Mouse (Mus musculus) MN1 (cell line): ENCODE measurements around the gene Camta1.
"Not testable (repeated sequence)": the region's sequence is repeated elsewhere in the genome, so short reads cannot be mapped to it uniquely, and the experiment has no call there.

Experiments
- DNase-seq: peaks from one replicate; pipeline ENCODE4 v3.0.0-alpha.2; 2016; ENCODE audit warnings: low spot score

Gene Camta1

DNA sequence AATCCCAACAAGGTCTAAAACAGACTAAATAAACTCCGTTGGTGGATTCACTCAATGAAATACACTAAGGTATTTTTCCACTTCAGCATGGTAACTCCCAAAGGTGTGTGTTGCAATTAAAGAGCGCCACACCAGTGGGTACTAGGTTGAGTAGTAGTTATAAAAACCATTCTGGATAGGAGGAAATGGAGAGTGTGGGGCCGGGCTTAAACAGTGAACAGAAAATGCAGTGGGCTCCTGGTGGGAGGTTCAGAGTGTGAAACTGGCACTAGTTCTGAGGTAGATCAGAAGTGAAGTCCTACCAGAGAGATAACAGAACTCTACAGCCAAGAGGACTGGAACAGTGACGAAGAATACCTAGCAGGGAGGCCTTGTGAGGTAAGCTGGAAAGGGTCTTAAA lies 803.0 kb downstream of the Camta1 start:
- DNase-seq = no peak

DNA sequence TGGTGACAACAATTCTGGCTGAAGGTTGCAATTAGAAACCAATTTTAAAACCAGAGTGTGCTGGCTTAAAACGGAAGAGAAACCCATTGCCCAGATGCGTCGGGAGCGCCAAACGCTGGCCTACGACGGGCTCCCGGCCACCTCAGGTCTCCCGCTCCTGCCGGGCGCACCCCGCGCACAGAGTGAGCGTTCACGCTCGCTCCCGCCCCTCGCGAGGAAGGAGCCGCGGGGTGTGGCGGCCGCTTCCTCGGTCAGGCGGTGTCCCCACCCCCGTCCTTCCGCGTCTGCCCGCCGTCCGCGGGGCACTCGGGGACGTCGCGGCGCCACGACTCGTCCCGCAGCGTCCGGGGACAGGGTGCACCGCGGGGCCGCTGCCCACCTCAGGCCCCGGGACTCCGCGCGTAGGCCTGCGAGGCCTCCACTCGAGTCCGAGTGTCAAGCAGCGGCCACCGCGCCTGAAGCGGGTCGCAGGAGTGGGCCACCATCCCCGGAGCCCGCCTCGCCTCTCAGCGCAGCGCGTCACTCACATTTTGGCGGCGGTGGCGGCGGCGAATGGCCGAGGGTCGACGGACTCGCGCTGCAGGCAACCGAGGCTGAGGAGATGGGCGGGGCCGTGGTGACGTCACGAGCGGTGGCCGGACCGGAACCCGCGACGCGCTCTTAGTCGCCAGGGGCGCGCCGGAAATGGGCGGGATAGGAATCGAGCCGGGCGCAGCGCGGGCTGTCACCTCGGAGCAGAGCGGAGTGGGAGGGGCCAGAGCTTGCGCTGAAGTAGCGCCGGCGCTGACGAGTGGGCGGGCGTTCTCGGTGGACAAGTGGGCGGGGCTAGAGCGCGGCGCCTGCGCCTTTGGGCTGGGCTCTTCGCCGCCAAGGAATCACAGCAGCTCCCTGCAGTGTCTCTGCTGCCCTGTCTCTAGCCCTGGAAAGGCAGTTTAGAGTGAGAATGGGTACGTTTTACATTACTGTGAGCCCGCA lies 804.0 kb downstream of the Camta1 start, which contains the start of gene Vamp3:
Gene Vamp3 (minus strand): TSS at position 617 of the 975 bp plus-strand sequence.
- peak; percentile 99 for DNase-seq

DNA sequence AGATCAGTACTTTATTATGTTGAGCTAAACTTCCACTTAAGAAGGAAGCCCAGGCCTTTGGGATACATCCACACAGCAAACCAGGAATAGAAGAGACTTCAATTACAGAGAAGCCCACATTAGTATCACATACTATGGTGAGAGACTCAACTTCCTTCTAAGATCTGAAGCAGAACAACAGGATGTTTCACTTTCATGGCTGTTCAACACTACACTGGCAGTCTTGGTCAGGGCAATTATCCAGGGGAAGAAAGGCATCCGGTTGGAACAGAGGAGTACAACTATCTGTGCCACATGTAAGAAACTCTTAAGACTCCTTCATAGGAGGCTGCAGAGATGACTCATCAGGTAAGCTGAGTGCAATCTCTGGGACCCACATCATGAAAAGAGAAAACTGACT lies 810.5 kb downstream of the Camta1 start:
- DNase-seq = no peak

DNA sequence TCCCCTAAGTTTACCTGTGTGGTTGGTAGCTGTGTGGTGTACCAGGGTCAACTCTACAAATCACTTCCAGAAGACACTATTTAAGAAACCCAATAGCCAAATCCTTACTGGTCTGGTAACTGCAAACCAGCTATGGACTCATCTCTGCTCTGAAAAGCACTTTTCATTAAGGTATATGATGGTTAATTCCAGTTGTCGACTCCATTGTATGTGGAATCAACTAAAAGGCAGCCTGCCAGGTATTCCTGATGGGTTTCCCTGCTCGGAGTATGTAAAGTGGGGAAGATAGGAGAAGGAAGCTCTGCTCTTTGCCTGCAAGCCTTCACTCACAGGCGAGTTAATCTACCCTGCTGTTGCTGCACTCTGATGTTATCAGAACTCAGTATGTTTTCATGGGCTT lies 815.2 kb downstream of the Camta1 start:
- no peak for DNase-seq

DNA sequence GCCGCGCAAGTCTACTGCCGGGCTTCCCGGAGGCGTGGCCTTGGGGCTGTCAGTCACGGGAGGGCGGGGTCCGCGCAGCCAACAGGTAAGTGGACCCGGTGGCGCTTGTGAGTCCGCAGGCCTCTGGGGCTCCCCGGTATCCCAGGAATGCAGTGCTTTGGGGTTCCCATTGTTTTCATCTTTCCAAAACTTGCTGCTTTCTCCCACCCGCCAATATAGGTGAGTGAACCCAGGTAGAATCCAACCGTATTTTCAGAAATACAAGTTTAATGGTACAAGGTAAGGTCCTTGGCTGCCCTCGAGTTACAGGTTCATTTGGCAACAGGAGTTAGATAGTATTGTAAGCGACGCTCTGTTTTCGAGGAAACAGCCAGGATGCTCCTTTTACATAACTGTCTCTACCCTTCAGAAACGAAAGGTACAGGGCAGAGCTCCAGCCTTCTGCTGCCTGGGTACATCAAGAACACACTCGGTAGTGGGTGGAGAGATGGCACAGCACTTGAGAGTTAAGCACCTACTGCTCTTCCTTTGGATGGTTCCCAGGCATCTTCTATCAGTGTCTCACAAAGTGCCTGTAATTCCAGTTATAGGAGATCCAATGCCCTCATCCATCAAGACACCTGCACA lies 816.6 kb downstream of the Camta1 start:
- DNase-seq = no peak

DNA sequence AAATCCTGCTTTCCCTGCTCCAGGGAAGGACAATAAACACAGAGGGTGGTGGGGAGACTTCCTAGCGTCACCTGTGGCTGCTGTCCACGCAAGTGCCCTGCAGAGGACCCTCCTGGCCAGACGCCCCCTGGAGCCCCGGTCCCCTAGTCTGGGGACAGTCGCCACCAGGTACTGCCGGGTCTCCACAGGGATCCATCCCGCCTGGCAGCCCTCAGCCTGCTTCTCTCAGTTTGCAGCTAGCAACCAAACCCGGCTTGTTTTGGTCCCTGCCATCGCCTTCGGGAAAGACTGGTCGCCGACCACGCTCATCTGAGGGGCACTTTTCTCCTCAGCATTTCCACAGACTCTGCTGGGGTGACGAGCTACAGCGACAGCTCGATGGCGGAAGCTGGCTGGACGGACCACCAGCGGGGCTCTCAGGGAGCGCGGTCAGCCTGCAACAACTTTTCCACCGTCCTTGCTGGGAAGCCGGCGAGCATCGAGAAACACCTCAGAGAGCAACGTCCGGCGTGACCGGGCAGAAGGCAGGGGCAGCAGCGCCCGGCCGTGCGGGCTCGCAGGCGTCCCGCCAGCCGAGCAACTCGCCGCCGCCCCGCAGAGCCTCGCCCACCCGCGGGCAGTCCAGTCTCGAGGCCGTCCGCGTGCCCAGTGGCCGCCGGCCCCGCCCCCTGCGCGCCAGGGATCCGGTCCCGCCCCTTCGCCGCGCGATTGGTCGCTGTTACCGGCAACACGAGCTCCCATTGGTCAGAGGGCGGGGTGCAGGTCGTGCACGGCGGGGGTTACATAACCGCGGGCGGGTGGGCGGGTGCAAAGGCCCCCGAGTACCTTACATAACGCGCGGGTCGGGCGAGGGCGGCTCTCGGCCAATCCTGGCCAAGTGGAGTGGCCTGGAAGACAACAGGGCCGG lies 817.4 kb downstream of the Camta1 start, which contains the start of gene Per3:
Gene Per3 (minus strand): TSS at position 629 of the 907 bp plus-strand sequence.
- peak; percentile 96 for DNase-seq

DNA sequence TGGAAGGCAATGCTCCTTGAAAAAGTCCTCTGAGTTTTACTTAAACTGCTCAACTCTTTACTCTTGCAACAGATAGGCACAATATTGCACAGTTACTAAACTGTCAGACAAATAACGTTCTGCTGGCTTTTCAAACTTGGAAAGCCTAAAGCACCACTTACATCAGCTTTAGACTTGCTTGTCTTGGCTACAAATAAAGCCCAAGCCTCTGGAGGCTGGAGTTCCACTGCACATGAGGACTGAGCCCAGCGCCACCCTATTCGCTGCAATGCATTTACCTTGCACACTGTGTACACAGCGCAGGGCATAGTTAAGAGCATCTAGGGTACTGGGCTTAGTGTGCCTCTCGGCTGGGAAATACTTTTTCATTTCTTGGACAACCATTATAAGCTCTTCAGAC lies 818.4 kb downstream of the Camta1 start:
- no peak for DNase-seq

DNA sequence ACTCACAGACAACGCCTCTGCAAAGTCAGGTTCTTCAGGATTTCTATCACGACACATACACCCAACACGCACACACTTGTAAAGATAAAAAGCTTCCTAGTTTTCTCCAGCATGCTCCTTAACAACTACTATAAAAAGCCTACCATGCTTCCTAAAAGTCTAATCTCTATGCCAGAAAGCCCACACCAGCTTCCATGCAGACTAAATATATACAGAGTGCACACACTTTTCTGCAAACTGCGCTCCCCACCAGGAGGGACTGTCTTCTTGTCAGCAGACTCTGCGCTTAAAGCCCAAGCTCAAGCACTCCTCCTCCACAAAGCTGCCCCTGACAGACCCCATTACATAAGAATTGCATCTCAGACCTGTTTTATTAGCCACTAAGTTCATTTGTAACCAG lies 820.2 kb downstream of the Camta1 start:
- no peak for DNase-seq

DNA sequence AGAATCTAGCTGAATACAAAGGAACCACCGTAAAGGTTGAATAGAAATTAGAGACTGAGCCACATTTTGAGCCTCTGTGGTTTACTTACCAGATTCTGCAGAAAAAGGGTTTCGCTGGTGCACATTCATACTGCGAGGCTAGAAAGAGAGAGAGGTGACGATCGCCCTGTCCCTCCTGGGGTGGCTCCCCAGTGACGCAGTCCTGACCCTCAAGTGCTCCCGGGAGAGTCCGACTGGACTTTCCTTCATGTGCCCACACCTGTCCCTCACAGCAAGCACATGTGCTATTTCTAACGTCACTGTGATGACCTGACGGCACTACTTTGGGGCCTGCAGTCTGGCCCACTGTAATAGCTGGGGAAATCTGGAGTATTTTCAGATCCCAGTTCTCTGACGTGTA lies 823.9 kb downstream of the Camta1 start:
- no peak for DNase-seq

DNA sequence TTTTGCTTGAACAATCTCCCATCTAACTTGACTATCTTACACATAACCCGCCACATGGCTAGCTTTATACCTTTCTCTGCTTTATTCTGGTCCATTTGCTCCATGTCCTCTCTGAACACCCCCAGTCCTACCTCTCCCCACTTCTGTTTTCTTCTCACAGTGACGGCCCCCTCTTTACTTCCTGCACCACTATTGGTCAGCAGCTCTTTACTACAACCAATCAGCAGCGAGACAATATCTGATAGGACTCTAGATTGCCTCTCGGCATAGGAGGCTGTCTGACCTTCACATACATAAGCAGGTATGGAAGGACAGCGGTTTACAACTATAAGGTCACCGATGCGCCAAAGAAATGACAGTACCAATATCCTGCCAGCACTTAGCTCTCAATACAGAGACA lies 825.2 kb downstream of the Camta1 start:
- no peak for DNase-seq

DNA sequence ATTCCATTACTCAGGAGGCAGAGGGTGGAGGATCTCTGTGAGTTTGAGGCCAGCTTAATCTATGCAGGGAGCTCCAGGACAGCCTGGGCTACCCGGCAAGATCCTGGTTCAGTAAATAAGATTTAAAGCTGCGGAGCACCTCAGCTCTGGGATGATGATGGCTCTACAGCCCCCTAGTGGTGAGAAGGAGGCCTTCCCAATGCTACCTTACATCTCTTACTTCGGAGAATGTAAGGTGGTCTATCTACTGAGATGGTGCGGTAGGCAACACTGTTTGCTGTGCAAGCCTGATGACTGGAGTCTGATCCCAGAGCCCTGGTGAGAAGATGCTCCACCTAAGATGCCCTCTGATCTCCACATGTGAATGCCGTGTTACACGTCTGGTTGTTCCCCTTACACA lies 834.7 kb downstream of the Camta1 start:
- DNase-seq = peak; percentile 27

DNA sequence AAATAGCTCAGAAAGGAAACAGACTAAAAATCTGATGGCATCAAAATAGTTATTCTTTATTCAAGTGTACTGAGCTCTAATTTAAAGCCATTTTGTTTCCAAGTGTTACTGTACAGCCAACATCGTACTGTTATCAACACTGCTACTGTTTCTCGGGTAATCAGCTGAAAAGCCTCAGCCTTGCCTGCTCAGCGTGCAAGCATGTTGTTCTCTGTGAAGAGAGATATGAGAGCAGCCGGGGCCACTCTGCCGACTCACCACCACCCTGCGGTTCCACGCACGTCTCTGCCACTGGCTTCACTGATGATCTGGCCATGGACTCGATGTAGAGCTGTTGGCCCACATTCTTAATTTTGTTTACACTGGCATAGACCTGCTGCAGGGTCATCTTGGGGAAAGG lies 837.5 kb downstream of the Camta1 start:
- DNase-seq = no peak

DNA sequence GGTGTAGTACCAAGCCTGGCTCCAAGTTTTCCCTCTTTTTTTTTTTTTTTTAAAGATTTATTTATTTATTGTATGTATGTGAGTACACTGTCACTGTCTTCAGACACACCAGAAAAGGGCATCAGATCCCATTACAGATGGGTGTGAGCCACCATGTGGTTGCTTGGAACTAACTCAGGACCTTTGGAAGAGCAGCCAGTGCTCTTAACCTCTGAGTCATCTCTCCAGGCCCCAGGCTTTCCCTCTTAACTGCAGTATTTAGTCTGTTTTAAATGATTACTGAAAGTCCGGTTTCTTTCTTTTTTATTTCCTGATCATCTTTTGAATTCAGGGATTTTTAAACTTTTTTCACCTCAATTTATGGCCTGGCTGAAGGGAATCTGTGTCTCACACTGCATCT lies 844.3 kb downstream of the Camta1 start:
- not testable (repeated sequence) for DNase-seq

DNA sequence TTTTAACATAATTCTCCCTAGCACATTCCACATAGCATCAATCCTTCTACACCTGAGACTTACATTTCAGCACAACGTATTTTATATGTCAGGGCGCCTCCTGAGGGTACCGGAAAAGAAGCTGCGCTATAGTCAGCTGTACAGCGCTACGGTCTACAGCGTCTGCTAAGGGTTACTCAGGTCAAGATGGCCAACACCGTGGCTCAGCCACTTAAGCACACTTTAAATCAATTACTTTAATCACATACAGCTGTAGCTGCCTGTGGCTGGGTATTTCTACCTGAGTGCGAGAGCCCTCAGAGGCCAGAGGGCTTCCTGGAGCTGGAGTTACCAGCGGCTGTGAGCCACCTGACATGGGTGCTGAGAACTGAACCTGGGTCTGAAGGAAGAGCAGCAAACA lies 845.7 kb downstream of the Camta1 start:
- no peak for DNase-seq

DNA sequence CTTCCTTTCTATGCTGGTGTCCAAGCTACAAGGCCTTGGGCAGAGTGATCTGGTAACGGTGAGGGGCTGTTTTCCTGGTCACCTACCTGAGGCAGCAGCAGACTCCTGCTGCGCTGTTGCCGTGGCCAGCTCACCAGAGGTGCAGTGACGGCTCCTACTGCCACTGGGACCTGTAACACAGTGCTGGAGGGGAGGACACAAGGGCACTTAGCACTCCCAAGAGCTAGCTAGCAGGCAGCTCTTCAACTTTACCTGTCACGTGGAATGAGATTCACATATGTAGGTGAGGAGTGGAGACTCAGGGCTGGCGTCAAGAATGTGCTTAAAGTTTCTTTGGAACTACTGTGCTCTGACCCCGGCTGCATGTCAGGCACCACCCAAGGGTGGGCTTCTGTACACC lies 851.4 kb downstream of the Camta1 start:
- no peak for DNase-seq

DNA sequence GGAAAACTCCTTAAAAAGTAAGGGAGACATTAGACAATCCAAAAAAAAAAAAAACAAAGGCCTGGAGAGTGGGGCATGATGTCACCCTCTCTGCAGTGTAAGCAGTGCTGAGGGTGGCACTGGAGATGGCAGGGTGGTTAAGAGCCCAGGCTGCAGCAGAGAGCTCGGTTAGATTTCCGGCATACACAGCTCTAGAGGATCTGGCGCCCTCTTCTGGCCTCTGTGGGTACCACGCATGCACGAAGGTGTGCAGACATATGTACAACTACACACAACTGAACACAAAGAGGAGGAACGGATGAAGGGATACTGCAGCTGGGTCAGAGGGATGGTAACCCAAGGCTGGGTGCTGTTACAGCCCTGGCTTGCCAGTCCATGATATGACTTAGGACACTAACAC lies 854.7 kb downstream of the Camta1 start:
- DNase-seq = no peak

DNA sequence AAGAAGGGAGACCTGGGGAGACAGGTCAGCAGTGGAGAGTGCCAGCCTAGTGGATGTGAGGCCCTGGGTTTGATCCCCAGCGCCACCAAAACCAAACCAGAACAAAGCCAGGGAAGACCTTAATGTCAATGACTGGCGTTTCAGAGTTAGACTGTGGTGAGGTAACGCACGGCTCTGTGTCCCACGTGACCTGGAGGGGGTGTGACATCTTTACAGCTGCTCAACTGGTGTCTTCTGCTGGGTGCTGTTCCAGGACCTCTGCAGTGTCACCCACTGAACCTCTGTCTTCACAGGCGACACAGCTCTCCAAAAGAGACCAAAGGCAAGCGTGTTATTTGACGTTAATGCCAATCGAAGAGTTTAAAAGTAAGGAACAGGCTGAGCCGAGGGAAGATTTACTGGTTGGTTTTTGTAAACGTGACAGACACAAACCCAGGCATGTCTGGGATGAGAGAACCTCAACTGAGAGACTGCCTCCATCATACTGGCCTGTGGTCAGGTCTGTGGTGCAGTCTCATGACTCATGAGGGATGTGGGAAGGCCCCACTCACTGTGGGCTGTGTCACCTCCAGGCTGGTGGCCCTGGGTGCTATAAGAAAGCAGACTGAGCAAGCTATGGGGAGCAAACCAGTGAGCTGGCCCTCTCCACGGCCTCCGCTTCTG lies 855.9 kb downstream of the Camta1 start:
- no peak for DNase-seq

DNA sequence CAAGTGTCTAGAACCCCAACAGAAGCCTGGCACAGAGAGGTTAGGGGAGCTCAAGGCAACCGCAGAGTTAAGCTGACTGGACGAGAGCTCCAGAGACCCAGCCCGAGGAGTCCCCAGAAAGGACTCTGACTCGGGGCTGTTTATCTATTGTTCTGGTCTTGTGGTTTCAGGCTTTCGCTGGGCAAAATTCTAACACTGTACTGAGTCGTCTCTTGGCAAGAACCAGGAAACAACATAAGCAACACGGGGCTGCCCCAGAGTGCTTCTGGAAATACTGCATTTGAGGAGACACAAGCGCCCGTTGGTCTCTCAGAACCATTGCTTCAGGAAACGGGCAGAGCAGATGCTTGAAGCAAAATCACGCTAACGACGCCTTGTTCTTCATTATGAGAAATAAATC lies 860.3 kb downstream of the Camta1 start:
- no peak for DNase-seq

DNA sequence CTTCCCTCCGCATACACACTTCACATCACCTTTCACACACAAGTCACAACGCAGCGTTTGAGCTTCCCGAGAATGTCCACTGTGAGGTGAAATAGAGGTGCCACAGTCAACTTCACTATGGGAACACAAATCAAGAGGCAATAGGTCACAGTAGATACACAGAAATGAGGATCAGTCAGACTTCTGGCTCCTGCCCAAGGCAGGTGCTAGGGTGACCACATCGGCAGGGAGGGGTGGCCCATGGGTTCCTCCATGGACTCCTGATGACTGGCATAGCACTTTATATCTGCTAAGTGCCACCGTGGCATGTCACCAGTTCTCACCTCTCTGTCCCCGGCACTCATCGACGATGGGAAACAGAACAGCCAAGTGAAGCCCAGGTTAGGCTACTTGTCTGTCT lies 863.0 kb downstream of the Camta1 start:
- DNase-seq = no peak

DNA sequence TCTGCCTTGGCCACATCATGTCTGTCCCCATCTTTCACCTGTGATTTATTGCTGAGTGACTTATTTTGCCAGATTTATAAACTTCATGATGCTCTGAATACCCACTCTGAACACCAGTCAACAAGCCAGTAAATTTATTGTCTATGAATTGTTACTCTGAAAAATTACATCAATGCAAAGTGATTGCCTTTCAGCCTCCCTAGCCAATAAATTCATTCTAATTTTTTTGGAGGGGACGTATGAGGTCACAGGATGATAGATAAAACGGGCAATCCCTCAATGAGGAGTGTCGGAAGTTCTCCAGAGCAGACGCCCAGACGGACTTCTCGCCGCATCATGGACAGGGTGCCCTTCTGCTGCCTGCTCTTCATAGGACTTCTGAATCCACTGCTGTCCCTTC lies 864.9 kb downstream of the Camta1 start, which contains the start of gene Uts2:
Gene Uts2 (plus strand): TSS at position 301 of the 400 bp plus-strand sequence.
- DNase-seq = no peak

DNA sequence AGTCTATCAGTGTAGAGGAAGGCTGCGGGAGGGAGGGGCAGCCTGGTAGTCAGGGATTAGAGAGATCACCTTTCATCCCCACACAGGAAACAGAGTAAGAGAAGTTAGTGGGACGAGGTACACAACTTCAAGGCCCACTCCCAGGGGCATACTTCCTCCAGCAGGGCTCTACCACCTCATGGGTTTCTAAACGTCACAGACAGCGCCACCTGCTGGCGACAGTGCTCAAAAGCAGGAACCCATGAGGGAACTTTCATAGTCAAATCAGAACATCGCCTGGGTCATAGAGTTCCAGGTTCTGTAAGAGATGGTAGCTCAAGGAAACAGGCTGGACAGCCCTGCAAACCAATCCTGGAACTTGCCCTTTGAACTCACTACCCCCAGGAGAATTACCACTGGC lies 871.5 kb downstream of the Camta1 start:
- DNase-seq = peak; percentile 27

DNA sequence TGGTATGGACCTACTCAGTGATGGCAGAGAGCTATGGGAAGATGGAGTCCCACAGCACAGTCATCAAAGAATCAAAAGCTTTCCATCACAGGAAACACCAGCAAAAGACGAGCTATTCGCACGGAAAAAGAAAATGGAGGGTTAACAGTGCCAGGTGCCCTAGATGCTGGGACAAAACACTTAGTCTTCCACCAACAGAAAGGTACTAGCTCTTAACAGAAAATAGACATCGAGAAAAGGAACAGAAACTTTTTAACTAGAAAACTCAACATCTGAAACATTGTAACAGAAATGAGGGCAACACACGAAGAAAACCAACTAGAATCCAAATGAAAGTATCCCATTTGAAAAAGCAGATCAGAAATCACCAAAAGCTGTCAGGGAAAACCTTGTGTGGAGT lies 881.5 kb downstream of the Camta1 start:
- DNase-seq = no peak
